In the genomic region with DNA sequence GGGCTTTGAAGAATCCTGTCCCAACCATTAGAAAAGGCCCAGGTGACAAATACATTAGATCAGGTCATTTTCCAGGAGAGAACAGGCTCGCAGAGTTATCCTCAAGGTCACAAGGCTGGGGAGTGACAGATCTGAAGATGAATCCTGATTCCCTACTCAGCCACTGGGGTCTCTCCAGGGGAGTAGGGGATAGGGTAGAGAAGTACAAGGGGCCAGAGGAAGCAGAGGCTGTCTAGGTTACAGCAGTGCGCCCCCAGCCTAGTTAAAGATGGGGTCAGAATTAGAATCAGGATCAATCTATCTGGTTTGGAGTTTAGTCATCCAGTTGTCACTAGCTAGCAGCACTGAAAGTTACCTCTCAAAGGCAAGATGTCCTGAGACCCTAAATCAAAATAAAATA, we compare ENCODE assay signal across 10 mouse cellular contexts. TPM values are rescaled to one million over a fixed set of nuclear protein-coding genes. Genes with fewer than 3 reads are reported as not detected.
DNase-seq lines count a peak whose midpoint lies in the region; ATAC-seq and TF ChIP-seq lines count a peak whose summit lies in the region.
"Had no signal": no experiment of that assay in that cellular context is flagged by ENCODE, and none has a peak within 500 bp of the region (broad histone marks: within the 10 kb centered on the region; RNA-seq: fewer than 3 reads in every experiment).

No protein-coding gene starts in this region.

- H3K9me3 ChIP-seq in kidney, embryonic 14.5 days (ENCODE audit: control insufficient read depth, low read length) = no peaks in the 10 kb centered on the region
- no peaks in the 10 kb centered on the region for H3K9me3 ChIP-seq in embryonic facial prominence, embryonic 15.5 days (replicated peaks)
- no peaks in the 10 kb centered on the region for H3K9me3 ChIP-seq in hindbrain, postnatal 0 days (ENCODE audit: low read length)
- no peaks in the 10 kb centered on the region for H3K9me3 ChIP-seq in midbrain, embryonic 16.5 days (replicated peaks; ENCODE audit: control insufficient read depth, low read length, poor library complexity, severe bottlenecking)

- peaks cover 10% of the 10 kb centered on the region for H3K27me3 ChIP-seq in kidney, embryonic 14.5 days (ENCODE audit: control insufficient read depth, insufficient read depth, low read length)
- peaks cover 28% of the 10 kb centered on the region for H3K27me3 ChIP-seq in embryonic facial prominence, embryonic 15.5 days
- H3K27me3 ChIP-seq in hindbrain, postnatal 0 days (ENCODE audit: insufficient read depth, low read length) = no peaks in the 10 kb centered on the region
- no peaks in the 10 kb centered on the region for H3K27me3 ChIP-seq in midbrain, embryonic 16.5 days (ENCODE audit: control insufficient read depth, insufficient read depth, low read depth, low read length)

- no peaks in the 10 kb centered on the region for H3K4me1 ChIP-seq in kidney, embryonic 14.5 days (ENCODE audit: control insufficient read depth, insufficient read depth, low read length)
- H3K4me1 ChIP-seq in embryonic facial prominence, embryonic 15.5 days = peaks cover 12% of the 10 kb centered on the region
- peaks cover 13% of the 10 kb centered on the region; the same call in 1 of the 2 replicates for H3K4me1 ChIP-seq in hindbrain, postnatal 0 days (ENCODE audit: insufficient read depth, low read length)
- H3K4me1 ChIP-seq in midbrain, embryonic 16.5 days (ENCODE audit: control insufficient read depth, insufficient read depth, low read length) = peaks cover 31% of the 10 kb centered on the region

- H3K4me3 ChIP-seq in kidney, embryonic 14.5 days (ENCODE audit: low read length) = peak overlapping the region; percentile 55
- H3K4me3 ChIP-seq in embryonic facial prominence, embryonic 15.5 days (replicated peaks) = peak overlapping the region; percentile 47
- H3K4me3 ChIP-seq in hindbrain, postnatal 0 days (ENCODE audit: low read length) = peak overlapping the region; percentile 49
- H3K4me3 ChIP-seq in midbrain, embryonic 16.5 days (ENCODE audit: low read depth, low read length) = peak overlapping the region; percentile 67

- ATAC-seq in kidney, embryonic 14.5 days (ENCODE audit: low FRiP score, low TSS enrichment) = no peak
- no peak for ATAC-seq in embryonic facial prominence, embryonic 15.5 days (ENCODE audit: insufficient number of reproducible peaks, low FRiP score, low TSS enrichment, low read depth)
- peak; percentile 53; the same call in 1 of the 2 replicates for ATAC-seq in hindbrain, postnatal 0 days
- peak; percentile 37 for ATAC-seq in midbrain, embryonic 16.5 days

- no peak overlapping the region for H3K27ac ChIP-seq in kidney, embryonic 14.5 days (ENCODE audit: low read depth, low read length)
- H3K27ac ChIP-seq in embryonic facial prominence, embryonic 15.5 days (replicated peaks) = no peak overlapping the region
- H3K27ac ChIP-seq in hindbrain, postnatal 0 days = peak overlapping the region; percentile 86
- peak overlapping the region; percentile 96 for H3K27ac ChIP-seq in midbrain, embryonic 16.5 days (ENCODE audit: low read length)

- no peak for DNase-seq in kidney, adult 11 months
- no peak for DNase-seq in hindbrain, postnatal 0 days (ENCODE audit: low spot score)
- no peak for DNase-seq in urinary bladder, postnatal 10 days (ENCODE audit: low spot score)
- no peak for DNase-seq in cerebellum, postnatal 4 days (ENCODE audit: low spot score in 2 of 2)
- no peak for DNase-seq in layer of hippocampus, adult 11-12 months (ENCODE audit: low spot score)
- DNase-seq: kidney, adult 2 months; spleen, adult 18-20 months had no signal

- H3K4me2 ChIP-seq in kidney, embryonic 14.5 days (replicated peaks; ENCODE audit: low read depth, low read length) = peak overlapping the region; percentile 95
- H3K4me2 ChIP-seq in embryonic facial prominence, embryonic 15.5 days (replicated peaks) = peak overlapping the region; percentile 94
- peak overlapping the region; percentile 75 for H3K4me2 ChIP-seq in hindbrain, postnatal 0 days (ENCODE audit: low read depth, low read length)
- peak overlapping the region; percentile 71 for H3K4me2 ChIP-seq in midbrain, embryonic 16.5 days (ENCODE audit: low read length)

- peak overlapping the region; percentile 66; the same call in 1 of the 2 replicates for H3K9ac ChIP-seq in kidney, embryonic 14.5 days (ENCODE audit: low read depth, low read length)
- H3K9ac ChIP-seq in embryonic facial prominence, embryonic 15.5 days = no peak overlapping the region
- peak overlapping the region; percentile 86 for H3K9ac ChIP-seq in hindbrain, postnatal 0 days (replicated peaks; ENCODE audit: low read length)
- H3K9ac ChIP-seq in midbrain, embryonic 16.5 days (ENCODE audit: low read depth, low read length) = peak overlapping the region; percentile 91

- no peak for TF ChIP-seq CTCF in hindbrain, postnatal 0 days (IDR thresholded peaks at IDR 0.05; ENCODE audit: low read depth)

- WGBS in kidney, embryonic 14.5 days = 58% methylated on average over 2 of the region's 2 CpGs
- 54% methylated on average over 2 of the region's 2 CpGs for WGBS in embryonic facial prominence, embryonic 15.5 days
- WGBS in hindbrain, postnatal 0 days = 47% methylated on average over 2 of the region's 2 CpGs
- 45% methylated on average over 2 of the region's 2 CpGs for WGBS in midbrain, embryonic 16.5 days

- H3K36me3 ChIP-seq in kidney, embryonic 14.5 days (ENCODE audit: control insufficient read depth, insufficient read depth, low read length) = no peaks in the 10 kb centered on the region
- H3K36me3 ChIP-seq in embryonic facial prominence, embryonic 15.5 days = no peaks in the 10 kb centered on the region
- H3K36me3 ChIP-seq in hindbrain, postnatal 0 days (ENCODE audit: insufficient read depth, low read length) = no peaks in the 10 kb centered on the region
- H3K36me3 ChIP-seq in midbrain, embryonic 16.5 days (ENCODE audit: control insufficient read depth, insufficient read depth, low read length) = no peaks in the 10 kb centered on the region

RNA-seq across cellular contexts. Expression of a gene that starts 0.3 kb away (rescaled TPM):
- polyA plus RNA-seq in kidney, embryonic 14.5 days (2014; fragmentation: Nextera tagmentation; extraction: Ambion mirVana) = 1.9 and 2.6 TPM in 2 replicates
- polyA plus RNA-seq in embryonic facial prominence, embryonic 15.5 days (2015; fragmentation: Nextera tagmentation; extraction: Ambion mirVana) = 6.6 and 7.0 TPM in 2 replicates
- 132 and 149 TPM in 2 replicates for total RNA-seq in hindbrain, postnatal 0 days (2014; rRNA removed)
- 84.6 and 90.0 TPM in 2 replicates for polyA plus RNA-seq in hindbrain, postnatal 0 days (2015; fragmentation: Nextera tagmentation; extraction: Ambion mirVana)
- polyA plus RNA-seq in midbrain, embryonic 16.5 days (2015; fragmentation: Nextera tagmentation; extraction: Ambion mirVana) = 166 and 197 TPM in 2 replicates

RNA-seq across cellular contexts. Expression of a gene that starts 12.2 kb away (rescaled TPM):
- polyA plus RNA-seq in kidney, embryonic 14.5 days (2014; fragmentation: Nextera tagmentation; extraction: Ambion mirVana) = not detected in 2 replicates
- polyA plus RNA-seq in embryonic facial prominence, embryonic 15.5 days (2015; fragmentation: Nextera tagmentation; extraction: Ambion mirVana) = not detected in 2 replicates
- total RNA-seq in hindbrain, postnatal 0 days (2014; rRNA removed) = not detected in 2 replicates
- polyA plus RNA-seq in hindbrain, postnatal 0 days (2015; fragmentation: Nextera tagmentation; extraction: Ambion mirVana) = not detected in 2 replicates
- polyA plus RNA-seq in midbrain, embryonic 16.5 days (2015; fragmentation: Nextera tagmentation; extraction: Ambion mirVana) = not detected in 2 replicates
- polyA plus RNA-seq: kidney, adult 2 months had no signal

Comparison
In these comparisons a context has a peak if more than half of its experiments do, and no peak if none do; other contexts are left out.
1. ATAC-seq: peak in hindbrain, postnatal 0 days (single experiment) and midbrain, embryonic 16.5 days (single experiment); none in kidney, embryonic 14.5 days (single experiment) and embryonic facial prominence, embryonic 15.5 days (single experiment).
2. H3K27ac ChIP-seq: peak in hindbrain, postnatal 0 days (single experiment) and midbrain, embryonic 16.5 days (single experiment); none in kidney, embryonic 14.5 days (single experiment) and embryonic facial prominence, embryonic 15.5 days (single experiment).
3. RNA of a gene that starts 0.3 kb away (polyA plus RNA-seq): 166 to 197 TPM in midbrain, embryonic 16.5 days and 84.6 to 90.0 TPM in hindbrain, postnatal 0 days; 6.6 to 7.0 TPM in embryonic facial prominence, embryonic 15.5 days and 1.9 to 2.6 TPM in kidney, embryonic 14.5 days; every median in the first group is over 10 times any median in the second.
4. Peak in every context shown above with its lines, with median percentiles within 50 percentile points of each other: H3K4me2 ChIP-seq and H3K4me3 ChIP-seq.